Mouse (Mus musculus): Measurements from ENCODE around the gene Mmp9.

GRCm38 (mm10) chr2:164940140-164940830 is at the start of gene Mmp9:
- no peak for TF ChIP-seq CTCF (IDR thresholded peaks at IDR 0.05; ENCODE audit: control insufficient read depth, insufficient read depth, low read length)
- TF ChIP-seq POLR2A (IDR thresholded peaks at IDR 0.05; ENCODE audit: borderline replicate concordance, control insufficient read depth, low read depth, low read length), result no peak
